Mouse (Mus musculus) neutrophil, adult 83 days (primary cell): ENCODE data around the gene Cdhr1. TPM values are rescaled to one million over a fixed set of nuclear protein-coding genes. Genes with fewer than 3 reads are reported as not detected.

Source experiments
- total RNA-seq, 2 experiments: library from RNA; stranded (reverse); gene quantifications; one replicate each; pipeline ENCODE4 v1.2.4; 2023

The Cdhr1 gene
- not detected for total RNA-seq

GRCm38 (mm10) chr14:37097956-37098530, at the start of gene Cdhr1:
Cdhr1 (minus strand) TSS chr14:37098347.

DNA sequence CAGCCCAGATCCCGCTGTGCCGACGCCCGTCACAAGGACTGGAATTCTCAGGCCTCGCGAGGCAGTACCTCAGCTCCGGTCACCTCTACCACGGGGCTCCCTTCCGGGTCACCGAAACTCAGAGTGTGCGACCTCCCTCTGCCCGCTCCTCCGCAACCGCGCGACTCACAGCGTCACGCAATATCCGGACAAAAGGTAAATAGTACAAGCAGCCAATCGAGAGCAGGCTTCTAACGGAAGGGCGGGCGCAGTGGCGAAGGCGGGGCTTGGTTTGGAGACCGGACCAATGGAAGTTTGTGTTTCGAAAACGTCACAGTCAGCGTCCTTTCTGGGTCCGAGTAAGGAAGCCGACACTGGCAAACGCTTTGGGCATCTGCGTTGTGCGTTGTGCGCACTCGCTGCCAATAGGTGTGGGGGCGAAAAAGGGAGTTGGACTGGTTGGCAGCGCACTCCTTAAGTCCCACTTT, 37.0 kb upstream of the Cdhr1 start, which contains the start of gene Ghitm:
Gene Ghitm (minus strand): TSS at position 146 of the 467 bp plus-strand sequence.

DNA sequence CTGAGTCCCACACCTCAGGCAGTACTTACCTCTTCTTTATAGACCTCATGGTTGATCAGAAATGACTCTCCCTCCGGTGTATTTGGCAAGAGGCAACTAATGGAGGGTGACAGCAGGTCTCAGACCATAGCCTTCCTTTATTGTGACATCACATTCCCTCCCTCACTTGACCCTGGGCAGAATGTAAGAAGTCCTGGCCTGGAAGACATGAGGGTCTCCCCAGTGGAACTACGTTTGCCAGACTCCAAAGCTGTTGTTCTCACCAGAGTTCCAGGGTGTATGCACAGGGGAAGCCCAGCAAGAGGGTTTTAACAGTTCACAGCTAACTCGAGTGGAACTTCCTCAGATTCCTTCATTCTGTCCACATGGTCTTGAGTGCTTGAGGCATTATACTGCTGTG, 15.8 kb upstream of the Cdhr1 start, which contains the start of gene 2610528A11Rik:
Gene 2610528A11Rik (minus strand): TSS at position 101 of the 400 bp plus-strand sequence.

GRCm38 (mm10) chr14:37067629-37068028, 30.5 kb downstream of the Cdhr1 start, which contains the start of gene Lrit2:
Lrit2 (plus strand) TSS chr14:37067929.

GRCm38 (mm10) chr14:37048914-37049410, 49.2 kb downstream of the Cdhr1 start, which contains the start of gene Rgr:
Rgr (minus strand) TSS chr14:37048964.

Other genes starting within 250 kb of the Cdhr1 start
- 10 to 100 TPM in 1 of 2 experiments, 1 to 10 TPM in 1; 8.9 to 11.4 TPM for gene Ccser2, start 129.6 kb downstream of the Cdhr1 start, total RNA-seq
- not detected for gene Rgr, start 49.4 kb downstream of the Cdhr1 start, total RNA-seq
- gene Lrit1, start 43.5 kb downstream of the Cdhr1 start, total RNA-seq = not detected
- not detected for gene Lrit2, start 30.4 kb downstream of the Cdhr1 start, total RNA-seq
- gene 2610528A11Rik, start 15.7 kb upstream of the Cdhr1 start, total RNA-seq = not detected
- gene Ghitm, start 36.9 kb upstream of the Cdhr1 start, total RNA-seq = 10 to 100 TPM; 88.6 to 90.3 TPM